Mouse (Mus musculus) liver, embryonic 13.5 days (tissue): ENCODE measurements at regions not wholly inside any gene's neighbourhood (a gene's known extent, or its start where the extent isn't known, plus 50 kb on each side); places are given as distances from the start of the nearest gene placed in this dataset.

Experiments used
- ATAC-seq: fragments of 200-750 bp; cut with Nextera tagmentation; 2 replicates; pipeline ENCODE4 v1.8.0; 2017; ENCODE audit warnings: low read depth, mild to moderate bottlenecking, moderate number of reproducible peaks, moderate library complexity
- DNase-seq: peaks from one replicate; pipeline ENCODE4 v3.0.0; 2022
- H3K27ac ChIP-seq: fragments of 300-500 bp; sonication (generic); 2 replicates; pipeline ENCODE4 v1.5.1; 2015; ENCODE audit warnings: moderate library complexity, mild to moderate bottlenecking, inconsistent platforms
- H3K27me3 ChIP-seq: fragments of 300-500 bp; sonication (generic); 2 replicates; pipeline ENCODE4 v1.6.1; 2015; ENCODE audit warnings: mild to moderate bottlenecking, inconsistent platforms
- H3K36me3 ChIP-seq: fragments of 300-500 bp; sonication (generic); 2 replicates; pipeline ENCODE4 v1.6.1; 2015; ENCODE audit warnings: mild to moderate bottlenecking, inconsistent platforms
- H3K4me1 ChIP-seq: fragments of 300-500 bp; sonication (generic); replicated peaks from 2 replicates; pipeline ENCODE4 v1.6.1; 2015; ENCODE audit warnings: inconsistent platforms
- H3K4me2 ChIP-seq: fragments of 300-500 bp; sonication (generic); 2 replicates; pipeline ENCODE4 v1.6.1; 2015; ENCODE audit warnings: inconsistent platforms, mild to moderate bottlenecking, moderate library complexity
- H3K4me3 ChIP-seq: fragments of 300-500 bp; sonication (generic); replicated peaks from 2 replicates; pipeline ENCODE4 v1.5.1; 2015; ENCODE audit warnings: mild to moderate bottlenecking, inconsistent platforms
- H3K9ac ChIP-seq: fragments of 300-500 bp; sonication (generic); 2 replicates; pipeline ENCODE4 v1.6.1; 2015; ENCODE audit warnings: mild to moderate bottlenecking, inconsistent platforms
- H3K9me3 ChIP-seq: fragments of 300-500 bp; sonication (generic); replicated peaks from 2 replicates; pipeline ENCODE4 v1.6.1; 2016; ENCODE audit warnings: inconsistent platforms
- WGBS: fragments of 180-500 bp; shearing (Covaris S2); methylation state at CpG from one replicate; pipeline ENCODE4 v1.1.7; 2015; ENCODE audit not compliant: insufficient replicate concordance; 5-methylcytosine and 5-hydroxymethylcytosine counted together

- no peaks in the 10 kb centered on the region for H3K27me3 ChIP-seq
- no peak overlapping the region for H3K4me3 ChIP-seq
- WGBS, result 68% methylated on average over 3 of the region's 3 CpGs
- no peak for ATAC-seq
- no peak overlapping the region for H3K27ac ChIP-seq
- no peaks in the 10 kb centered on the region for H3K4me1 ChIP-seq
- no peaks in the 10 kb centered on the region for H3K36me3 ChIP-seq
- H3K9me3 ChIP-seq, result no peaks in the 10 kb centered on the region
- no peak overlapping the region for H3K9ac ChIP-seq
- DNase-seq, result no peak
- H3K4me2 ChIP-seq, result no peak overlapping the region
Measured at GRCm38 (mm10) chr8:103830416-103830815, 271.0 kb upstream of the Cdh5 start.

DNA sequence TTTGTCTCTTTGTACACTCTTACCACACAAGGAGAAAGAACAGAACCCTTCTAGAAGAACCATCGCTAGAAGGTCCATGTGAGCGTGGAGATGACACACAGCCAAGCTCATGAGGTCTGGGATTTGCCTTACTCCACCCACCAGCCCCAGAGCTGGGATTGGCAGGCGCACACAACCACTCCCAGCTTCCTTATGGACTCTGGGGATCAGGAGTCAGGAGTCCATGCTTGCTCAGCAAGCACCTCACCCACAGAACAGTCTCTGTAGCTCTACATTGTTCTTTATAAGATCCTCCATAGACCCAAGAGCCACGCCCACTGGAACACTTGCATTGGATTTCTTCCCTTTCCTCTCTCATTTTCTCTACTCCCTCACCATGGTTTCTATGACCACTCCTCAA, 261.4 kb upstream of the Cdh5 start:
- Histone ChIP-seq H3K27me3 (no peaks in the 10 kb centered on the region), H3K27ac (no peak overlapping the region), H3K4me1 (no peaks in the 10 kb centered on the region), H3K36me3 (no peaks in the 10 kb centered on the region), H3K9me3 (no peaks in the 10 kb centered on the region), H3K4me3 (no peak overlapping the region), H3K4me2 (no peak overlapping the region), H3K9ac (no peak overlapping the region)
- DNase-seq (no peak), ATAC-seq (no peak)
- 74% methylated on average over 4 of the region's 4 CpGs for WGBS

DNA sequence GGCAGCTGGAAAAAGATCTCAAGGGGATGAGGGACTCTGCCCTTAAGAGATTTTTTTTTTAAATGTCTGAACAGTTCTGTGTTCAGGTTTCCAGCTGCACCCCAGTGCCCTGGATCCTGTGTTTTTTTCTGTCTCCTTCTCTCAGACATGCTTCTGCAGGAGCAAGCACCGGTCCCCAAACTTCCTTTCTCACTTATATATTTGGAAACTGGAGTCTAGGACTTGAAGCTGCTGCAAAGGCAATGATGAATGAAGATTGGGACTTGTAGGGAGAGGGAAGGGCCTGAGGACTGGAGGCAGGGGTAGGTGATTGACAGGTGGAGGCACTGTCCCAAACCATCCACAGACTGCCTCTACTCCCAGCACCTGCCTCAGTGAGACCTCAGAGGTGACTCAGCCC, 255.5 kb upstream of the Cdh5 start:
- 47% methylated on average over 1 of the region's 1 CpGs for WGBS
- Histone ChIP-seq H3K4me3 (no peak overlapping the region), H3K36me3 (no peaks in the 10 kb centered on the region), H3K27ac (no peak overlapping the region), H3K4me1 (no peaks in the 10 kb centered on the region), H3K27me3 (no peaks in the 10 kb centered on the region), H3K9ac (no peak overlapping the region), H3K4me2 (no peak overlapping the region), H3K9me3 (no peaks in the 10 kb centered on the region)
- no peak for ATAC-seq
- DNase-seq, result no peak

DNA sequence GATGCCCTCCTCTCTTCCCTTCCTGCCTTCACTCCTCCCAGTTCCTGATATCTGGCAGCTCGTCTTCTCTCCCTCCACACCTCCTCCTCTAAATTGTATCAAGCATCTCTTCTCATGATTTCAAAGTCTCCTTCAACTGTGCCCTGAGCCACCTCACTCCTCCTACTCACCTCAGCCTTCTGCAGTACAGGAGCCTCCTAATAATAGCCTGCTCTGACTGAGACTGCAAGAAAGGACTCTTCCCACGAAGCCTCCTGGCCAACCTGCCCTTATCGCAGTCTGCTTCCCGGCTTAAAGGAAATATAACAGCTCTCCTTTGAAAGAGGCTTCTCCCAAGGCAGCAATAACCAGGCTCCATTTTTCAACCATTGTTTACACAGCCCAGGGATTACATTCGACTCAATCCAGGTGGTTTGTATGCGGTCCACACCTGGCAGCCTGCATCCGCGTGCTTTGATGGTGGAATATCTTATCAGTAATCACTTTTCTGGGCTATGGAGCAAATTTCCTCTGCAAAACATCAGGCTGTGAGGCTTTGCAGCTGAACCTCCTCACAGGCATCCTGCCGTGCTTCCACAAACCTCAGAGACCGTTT, 254.9 kb upstream of the Cdh5 start:
- H3K27me3 ChIP-seq, result no peaks in the 10 kb centered on the region
- H3K4me2 ChIP-seq, result no peak overlapping the region
- DNase-seq (no peak), ATAC-seq (no peak)
- no peak overlapping the region for H3K9ac ChIP-seq
- no peak overlapping the region for H3K4me3 ChIP-seq
- H3K9me3 ChIP-seq, result no peaks in the 10 kb centered on the region
- no peaks in the 10 kb centered on the region for H3K36me3 ChIP-seq
- WGBS, result 43% methylated on average over 10 of the region's 10 CpGs
- H3K27ac ChIP-seq, result no peak overlapping the region
- no peaks in the 10 kb centered on the region for H3K4me1 ChIP-seq

GRCm38 (mm10) chr8:103849785-103850184, 251.6 kb upstream of the Cdh5 start:
- Histone ChIP-seq H3K27ac (no peak overlapping the region), H3K4me2 (no peak overlapping the region), H3K9me3 (no peaks in the 10 kb centered on the region), H3K4me3 (no peak overlapping the region), H3K27me3 (no peaks in the 10 kb centered on the region), H3K9ac (no peak overlapping the region), H3K4me1 (no peaks in the 10 kb centered on the region), H3K36me3 (no peaks in the 10 kb centered on the region)
- ATAC-seq (no peak), DNase-seq (no peak)
- 76% methylated on average over 2 of the region's 2 CpGs for WGBS

DNA sequence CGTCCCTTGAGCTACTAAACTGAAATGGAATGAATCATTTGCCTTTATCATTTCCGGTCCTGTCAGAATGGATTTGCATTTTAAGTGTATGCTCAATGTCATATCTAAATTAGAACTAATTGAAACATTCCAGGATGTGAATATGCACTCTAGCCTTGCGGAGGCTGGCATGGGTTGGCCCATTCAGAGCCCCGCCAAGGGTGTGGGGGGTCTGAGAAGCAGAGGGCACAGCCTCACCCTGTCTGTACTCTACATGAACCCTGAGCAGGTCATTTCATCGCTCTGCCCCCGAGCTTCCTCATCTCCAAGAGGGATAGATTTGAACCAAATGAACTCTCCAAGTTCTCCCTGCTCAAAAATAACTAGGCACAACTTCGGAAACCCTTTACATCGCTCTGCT, 250.1 kb upstream of the Cdh5 start:
- Histone ChIP-seq H3K27ac (no peak overlapping the region), H3K27me3 (no peaks in the 10 kb centered on the region), H3K4me1 (no peaks in the 10 kb centered on the region), H3K4me3 (no peak overlapping the region), H3K9ac (no peak overlapping the region), H3K36me3 (no peaks in the 10 kb centered on the region), H3K9me3 (no peaks in the 10 kb centered on the region), H3K4me2 (no peak overlapping the region)
- DNase-seq, result no peak
- 59% methylated on average over 8 of the region's 8 CpGs for WGBS
- ATAC-seq, result no peak

DNA sequence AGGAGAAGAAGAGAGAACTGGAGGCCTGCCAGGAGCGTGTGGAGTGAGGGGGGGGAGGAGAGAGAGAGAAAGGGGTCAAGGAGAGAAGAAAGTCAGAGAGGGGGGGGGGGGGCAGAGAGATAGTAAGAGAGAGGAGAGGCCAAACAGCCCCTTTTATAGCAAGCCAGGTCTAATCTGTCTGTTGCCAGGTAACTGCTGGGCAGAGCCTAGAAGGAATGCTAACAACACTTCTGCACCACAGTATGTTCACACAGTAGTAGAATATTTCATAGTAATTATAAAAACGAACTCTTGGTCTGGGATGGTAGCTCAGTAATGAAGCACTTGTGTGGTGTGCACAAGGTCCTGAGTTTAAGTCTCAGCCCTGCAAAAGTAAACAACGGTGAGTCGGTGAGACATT, 248.4 kb upstream of the Cdh5 start:
- Histone ChIP-seq H3K4me1 (no peaks in the 10 kb centered on the region), H3K27ac (no peak overlapping the region), H3K27me3 (no peaks in the 10 kb centered on the region), H3K9ac (no peak overlapping the region), H3K4me3 (no peak overlapping the region), H3K36me3 (no peaks in the 10 kb centered on the region), H3K4me2 (no peak overlapping the region), H3K9me3 (no peaks in the 10 kb centered on the region)
- WGBS, result 50% methylated on average over 4 of the region's 4 CpGs
- no peak for DNase-seq
- no peak for ATAC-seq

GRCm38 (mm10) chr8:103855291-103855690, 246.1 kb upstream of the Cdh5 start:
- H3K4me1 ChIP-seq, result no peaks in the 10 kb centered on the region
- WGBS, result 56% methylated on average over 9 of the region's 9 CpGs
- no peak overlapping the region for H3K27ac ChIP-seq
- H3K4me3 ChIP-seq, result no peak overlapping the region
- H3K4me2 ChIP-seq, result no peak overlapping the region
- H3K9me3 ChIP-seq, result no peaks in the 10 kb centered on the region
- no peak for ATAC-seq
- DNase-seq, result no peak
- no peak overlapping the region for H3K9ac ChIP-seq
- H3K36me3 ChIP-seq, result no peaks in the 10 kb centered on the region
- no peaks in the 10 kb centered on the region for H3K27me3 ChIP-seq

DNA sequence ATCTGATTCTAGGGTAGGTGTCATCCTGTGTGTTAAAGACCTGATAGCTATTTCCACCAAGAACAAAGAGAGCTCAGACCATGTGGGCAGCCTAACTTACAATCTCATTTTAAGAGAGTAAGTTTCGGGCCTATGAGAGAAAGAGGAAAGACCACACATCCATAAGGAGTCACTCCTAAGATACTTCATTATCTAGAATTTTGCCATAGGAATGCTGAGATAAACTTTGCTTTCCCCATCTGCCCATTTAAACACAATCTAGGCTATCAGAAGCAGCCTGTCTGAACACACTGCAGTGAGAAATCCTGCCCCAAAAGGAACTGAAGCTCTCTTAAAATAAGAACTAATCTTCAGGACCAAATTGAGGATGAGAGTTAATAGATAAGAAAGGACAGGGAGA, 242.3 kb upstream of the Cdh5 start:
- H3K9ac ChIP-seq, result no peak overlapping the region
- 45% methylated on average over 1 of the region's 1 CpGs for WGBS
- no peak overlapping the region for H3K4me2 ChIP-seq
- no peaks in the 10 kb centered on the region for H3K4me1 ChIP-seq
- no peak for ATAC-seq
- H3K36me3 ChIP-seq, result no peaks in the 10 kb centered on the region
- DNase-seq, result no peak
- no peaks in the 10 kb centered on the region for H3K27me3 ChIP-seq
- no peaks in the 10 kb centered on the region for H3K9me3 ChIP-seq
- H3K4me3 ChIP-seq, result no peak overlapping the region
- no peak overlapping the region for H3K27ac ChIP-seq

DNA sequence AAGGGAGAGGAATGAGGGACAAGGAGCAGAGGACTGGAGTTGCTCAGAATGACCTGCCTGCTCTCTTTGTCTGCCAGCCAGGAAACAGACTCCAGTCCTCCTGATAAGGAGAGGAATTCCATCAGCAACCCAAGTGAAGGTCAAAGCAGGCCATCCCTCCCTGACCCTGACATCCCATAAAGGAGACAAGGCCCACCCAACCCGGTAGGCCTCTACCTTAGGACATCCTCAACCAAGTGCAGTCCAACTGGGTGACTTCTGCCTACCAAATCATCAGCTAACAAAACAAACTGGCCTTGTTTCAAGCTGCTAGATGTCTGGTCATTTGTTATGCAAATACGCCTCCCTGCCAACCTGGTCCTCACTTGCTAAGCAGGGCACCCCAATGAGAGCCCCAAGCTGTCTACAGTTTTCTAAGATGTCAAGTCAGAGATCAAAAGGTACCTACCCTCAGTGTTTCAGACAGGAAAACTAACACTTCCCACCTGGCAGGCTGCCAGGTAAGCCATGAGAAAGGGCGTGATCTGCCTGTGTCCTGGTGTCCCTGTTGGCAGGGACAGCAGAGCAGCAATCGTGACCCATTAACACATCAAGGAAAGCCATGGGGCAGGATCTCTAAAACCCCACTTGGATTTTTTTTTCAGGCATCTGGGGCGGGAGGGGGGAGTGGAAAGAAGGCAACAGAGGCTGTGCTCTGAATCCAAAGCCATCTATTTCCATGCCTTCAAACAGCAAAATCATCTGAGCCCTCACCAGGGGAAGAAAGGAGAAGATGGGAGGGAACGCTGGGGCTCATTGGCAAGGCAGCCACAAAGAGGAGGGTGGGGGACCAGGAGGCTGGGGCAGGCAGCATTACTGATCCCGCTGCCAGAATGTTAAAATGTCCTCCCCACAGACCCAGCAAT, 227.6 kb upstream of the Cdh5 start:
- Histone ChIP-seq H3K27me3 (no peaks in the 10 kb centered on the region), H3K9ac (no peak overlapping the region), H3K36me3 (no peaks in the 10 kb centered on the region), H3K27ac (no peak overlapping the region), H3K9me3 (no peaks in the 10 kb centered on the region), H3K4me3 (no peak overlapping the region), H3K4me1 (no peaks in the 10 kb centered on the region), H3K4me2 (no peak overlapping the region)
- DNase-seq (no peak), ATAC-seq (no peak)
- 28% methylated on average over 7 of the region's 7 CpGs for WGBS

- Histone ChIP-seq H3K4me2 (no peak overlapping the region), H3K27ac (no peak overlapping the region), H3K27me3 (no peaks in the 10 kb centered on the region), H3K36me3 (no peaks in the 10 kb centered on the region), H3K4me3 (no peak overlapping the region), H3K9me3 (no peaks in the 10 kb centered on the region), H3K9ac (no peak overlapping the region), H3K4me1 (no peaks in the 10 kb centered on the region)
- DNase-seq, result no peak
- WGBS, result 50% methylated on average over 8 of the region's 8 CpGs
- no peak for ATAC-seq
Measured at GRCm38 (mm10) chr8:103874506-103874905, 226.9 kb upstream of the Cdh5 start.

- 46% methylated on average over 2 of the region's 2 CpGs for WGBS
- no peak for DNase-seq
- no peaks in the 10 kb centered on the region for H3K27me3 ChIP-seq
Measured at GRCm38 (mm10) chr8:103879505-103879904, 221.9 kb upstream of the Cdh5 start.

More at GRCm38 (mm10) chr8:103879505-103879904, 221.9 kb upstream of the Cdh5 start:
- no peak overlapping the region for H3K27ac ChIP-seq
- H3K9ac ChIP-seq, result no peak overlapping the region
- H3K4me1 ChIP-seq, result no peaks in the 10 kb centered on the region
- H3K36me3 ChIP-seq, result no peaks in the 10 kb centered on the region
- ATAC-seq, result no peak
- no peaks in the 10 kb centered on the region for H3K9me3 ChIP-seq
- no peak overlapping the region for H3K4me3 ChIP-seq
- no peak overlapping the region for H3K4me2 ChIP-seq
